Mouse (Mus musculus): ENCODE measurements at regions not wholly inside any gene's neighbourhood (a gene's known extent, or its start where the extent isn't known, plus 50 kb on each side); places are given as distances from the start of the nearest gene placed in this dataset.
A peak's percentile ranks its signal among the peaks of the same experiment; 100 is the strongest.

GRCm38 (mm10) chr12:14776301-14776700 lies 624.4 kb upstream of the Fam84a start:
- DNase-seq (ENCODE audit: low spot score in 2 of 2), result no peak
- TF ChIP-seq CTCF (conservative IDR thresholded peaks at IDR 0.05), result peak; percentile 54
- Histone ChIP-seq H3K4me3 (no peak overlapping the region), H3K27ac (no peak overlapping the region)

DNA sequence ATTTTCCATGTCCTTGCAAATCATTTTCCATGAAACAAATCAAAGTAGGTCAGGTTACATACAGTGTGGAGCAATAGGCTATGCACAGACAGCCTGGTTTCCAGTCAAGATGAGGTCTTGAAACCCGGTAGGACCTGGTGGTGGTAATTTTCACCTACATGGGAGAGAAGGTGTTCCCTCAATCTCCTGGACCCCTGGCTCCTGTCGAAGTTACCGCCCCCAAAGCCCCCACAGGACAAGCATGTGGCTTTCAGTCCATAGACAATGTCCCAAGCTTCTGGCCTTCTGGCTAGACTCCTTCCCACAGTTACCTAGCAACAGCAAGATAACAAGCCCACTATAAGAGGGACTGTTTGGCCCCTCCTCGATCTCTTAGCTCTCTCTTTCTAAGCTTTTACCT lies 600.7 kb upstream of the Fam84a start:
- no peak overlapping the region for H3K27ac ChIP-seq
- no peak for TF ChIP-seq CTCF (conservative IDR thresholded peaks at IDR 0.05)
- no peak overlapping the region for H3K4me3 ChIP-seq
- DNase-seq (ENCODE audit: low spot score in 2 of 2), result no peak

DNA sequence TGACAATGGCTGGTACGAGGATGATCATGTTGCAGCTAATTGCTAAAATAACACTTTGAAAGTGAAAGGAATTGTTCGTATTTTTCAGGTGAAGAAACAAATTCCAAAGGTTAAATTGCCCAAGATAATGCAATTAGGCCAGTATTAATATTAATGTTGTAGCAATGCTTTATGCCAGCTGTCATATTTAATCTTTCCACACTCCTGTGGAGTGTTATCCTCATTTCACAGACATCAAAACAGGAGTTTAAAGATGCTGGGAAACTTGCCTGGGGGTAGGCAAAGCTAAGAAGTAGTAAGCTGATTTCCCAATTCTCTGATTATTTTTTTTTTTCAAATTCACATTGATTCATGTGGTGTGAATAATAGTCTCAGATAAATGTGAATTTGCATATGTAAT lies 595.5 kb upstream of the Fam84a start:
- no peak for TF ChIP-seq CTCF (conservative IDR thresholded peaks at IDR 0.05)
- no peak for DNase-seq (ENCODE audit: low spot score in 2 of 2)
- Histone ChIP-seq H3K4me3 (no peak overlapping the region), H3K27ac (no peak overlapping the region)
